Mouse (Mus musculus) CD4-positive, CD25-positive, alpha-beta regulatory T cell, adult 2 months (primary cell): ENCODE data around the gene Zmynd19.
A peak's percentile ranks its signal among the peaks of the same experiment; 100 is the strongest.
"Not testable (repeated sequence)": the region's sequence is repeated elsewhere in the genome, so short reads cannot be mapped to it uniquely, and the experiment has no call there.

ENCODE experiments used
- DNase-seq: peaks from one replicate; pipeline ENCODE4 v3.0.0-alpha.2; 2012; ENCODE audit warnings: low read depth, low spot score

Zmynd19 gene

DNA sequence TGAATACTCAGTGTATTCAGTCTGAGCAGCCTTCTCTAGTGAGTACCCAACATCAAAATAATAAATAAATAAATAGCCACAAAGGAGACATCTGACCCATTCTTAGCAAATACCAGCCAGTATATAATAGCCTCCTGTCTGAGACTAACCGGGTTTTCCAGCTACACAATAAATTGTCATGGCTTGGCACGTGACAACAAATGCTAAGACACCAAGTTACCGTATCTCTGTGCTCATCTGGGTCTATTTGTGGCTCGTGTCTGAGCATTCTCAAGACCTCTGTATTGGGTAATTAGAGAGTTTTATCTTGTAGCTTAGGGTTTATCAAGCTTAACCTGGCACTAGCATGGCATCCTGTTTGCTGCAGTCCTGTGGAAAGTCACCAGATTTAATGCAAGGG, 7.5 kb upstream of the Zmynd19 start:
- DNase-seq = no peak

- peak; percentile 76 for DNase-seq
These were observed 5.3 kb upstream of the Zmynd19 start for GRCm38 (mm10) chr2:24944304-24944703.

GRCm38 (mm10) chr2:24950189-24950535, 570 bp downstream of the Zmynd19 start:
- DNase-seq = peak; percentile 35

DNA sequence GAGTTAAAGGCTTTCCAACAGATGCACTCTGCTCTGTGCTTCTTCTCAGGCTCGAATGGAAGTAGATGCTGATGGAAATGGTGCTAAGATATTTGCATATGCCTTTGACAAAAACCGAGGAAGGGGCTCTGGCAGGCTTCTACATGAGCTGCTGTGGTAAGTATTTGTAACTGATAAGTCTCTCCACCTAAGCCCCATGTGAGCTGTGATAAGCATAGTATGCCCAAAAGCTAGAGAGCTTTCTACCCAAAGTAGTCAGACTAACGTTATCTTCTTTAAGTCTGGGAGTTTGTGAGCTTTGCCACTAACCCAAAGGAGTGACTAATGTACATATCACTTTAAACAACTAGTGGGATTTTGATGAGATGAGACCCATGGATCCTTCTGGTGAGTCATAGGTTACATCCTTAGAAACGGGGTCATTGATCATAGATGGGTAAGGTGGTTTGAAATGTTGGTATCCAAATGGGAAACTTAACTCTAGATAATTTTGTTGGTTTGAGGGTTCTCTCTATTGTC, 3.0 kb downstream of the Zmynd19 start:
- DNase-seq = no peak

- DNase-seq = peak; percentile 22
These were observed 11.3 kb downstream of the Zmynd19 start for GRCm38 (mm10) chr2:24960910-24961309.

DNA sequence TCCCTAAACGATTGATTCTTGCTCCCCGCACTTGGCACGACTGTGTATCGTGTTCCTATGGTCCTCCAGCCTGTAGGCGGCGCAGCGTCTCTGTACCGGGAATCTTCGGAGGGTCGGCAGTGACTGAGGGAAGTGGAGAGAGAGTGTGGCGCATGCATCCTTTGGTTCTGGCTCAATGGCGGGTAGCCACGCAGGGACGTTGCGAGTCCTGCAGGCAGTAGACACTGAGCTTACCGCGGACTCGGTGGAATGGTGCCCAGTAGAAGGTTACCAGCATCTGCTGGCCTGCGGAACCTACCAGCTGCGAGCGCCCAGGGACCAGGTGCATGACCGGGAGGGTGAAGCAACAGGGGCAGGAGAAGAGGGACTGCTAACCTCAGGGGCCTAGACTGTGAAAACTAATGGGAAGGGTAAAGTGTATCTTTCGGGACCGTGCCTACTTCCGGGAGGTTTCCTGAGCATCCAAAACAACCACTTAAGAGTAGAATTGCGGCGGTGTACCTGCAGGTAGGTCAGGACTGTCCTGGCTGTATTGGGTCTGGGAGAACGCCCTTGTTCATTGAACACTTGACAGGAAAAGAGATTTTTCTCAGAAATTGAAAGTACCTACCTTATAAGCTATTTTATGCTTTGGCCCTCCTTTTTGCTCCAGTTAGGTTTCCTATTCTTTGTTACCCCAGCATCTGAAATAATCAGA, 12.9 kb downstream of the Zmynd19 start, which contains the start of gene Dph7:
Gene Dph7, plus strand, starts transcription at position 97 of the 697 bp plus-strand sequence.
- DNase-seq = peak; percentile 92

GRCm38 (mm10) chr2:24970386-24970785, 20.8 kb downstream of the Zmynd19 start:
- DNase-seq = no peak

DNA sequence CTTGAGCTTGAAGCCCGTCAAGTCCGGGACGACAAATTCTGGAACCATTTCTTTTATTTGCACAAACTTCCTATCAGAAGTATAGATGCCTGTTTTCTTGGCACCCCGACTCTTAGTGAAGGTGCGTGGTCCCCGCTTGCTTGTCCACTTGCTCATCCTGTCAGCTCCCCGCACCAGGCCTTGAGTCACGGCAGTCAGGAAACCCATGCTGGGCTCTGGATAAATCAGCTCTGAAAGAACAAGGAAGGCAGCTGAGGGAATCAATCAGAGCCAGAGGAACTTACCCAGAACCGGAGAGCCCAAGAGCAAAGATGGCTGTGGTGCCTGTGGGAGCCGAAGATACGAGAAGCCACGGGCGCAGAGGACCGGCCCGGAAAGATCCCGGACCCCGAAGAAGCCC, 24.9 kb downstream of the Zmynd19 start:
- not testable (repeated sequence) for DNase-seq

- DNase-seq = peak; percentile 96
These were observed 25.5 kb downstream of the Zmynd19 start, which contains the start of gene Mrpl41 for GRCm38 (mm10) chr2:24974906-24975703. TSS of gene Mrpl41 (minus strand) at chr2:24975098.

DNA sequence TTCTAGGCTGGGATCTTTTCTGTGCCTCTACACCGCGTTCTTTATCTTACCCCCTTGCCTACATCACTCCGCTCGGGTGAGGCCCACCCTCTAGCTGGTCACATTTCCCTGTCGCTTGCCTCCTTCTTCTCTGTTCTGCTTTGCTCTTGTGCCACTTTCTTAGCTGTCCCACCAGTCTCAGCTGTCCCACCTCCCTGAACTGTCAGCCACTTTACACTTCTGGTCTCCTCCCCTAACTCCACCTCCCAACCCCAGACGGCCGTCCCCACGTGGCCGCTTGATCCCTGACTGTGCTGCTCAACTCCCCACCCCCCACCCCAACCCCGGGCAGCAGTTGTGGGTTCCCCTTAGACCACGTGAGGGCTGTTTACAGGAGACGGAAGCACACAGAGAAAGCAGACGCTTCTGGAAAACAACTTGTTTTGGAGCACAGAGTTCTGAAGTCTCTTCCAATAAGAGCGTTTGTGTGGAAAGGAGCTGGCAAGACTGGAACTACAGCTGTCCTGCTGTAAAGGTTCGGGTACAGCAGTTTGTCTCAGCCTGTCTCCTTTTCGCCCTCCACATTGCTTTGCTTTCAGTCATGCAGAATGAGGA, 26.2 kb downstream of the Zmynd19 start, which contains the start of gene Pnpla7:
Gene Pnpla7, plus strand, starts transcription at position 330 of the 594 bp plus-strand sequence.
- peak; percentile 91 for DNase-seq

- peak; percentile 12 for DNase-seq
These were observed 27.4 kb downstream of the Zmynd19 start for GRCm38 (mm10) chr2:24976960-24977359.

GRCm38 (mm10) chr2:24987762-24988161, 38.2 kb downstream of the Zmynd19 start:
- DNase-seq = no peak

- no peak for DNase-seq
These were observed 45.7 kb downstream of the Zmynd19 start for GRCm38 (mm10) chr2:24995332-24995731.

- DNase-seq = no peak
These were observed 46.9 kb downstream of the Zmynd19 start for GRCm38 (mm10) chr2:24996471-24996870.

GRCm38 (mm10) chr2:25000544-25001235, 51.1 kb downstream of the Zmynd19 start:
- peak; percentile 52 for DNase-seq

- no peak for DNase-seq
These were observed 54.6 kb downstream of the Zmynd19 start for GRCm38 (mm10) chr2:25003946-25004786.

GRCm38 (mm10) chr2:25006767-25007166, 57.2 kb downstream of the Zmynd19 start:
- no peak for DNase-seq

DNA sequence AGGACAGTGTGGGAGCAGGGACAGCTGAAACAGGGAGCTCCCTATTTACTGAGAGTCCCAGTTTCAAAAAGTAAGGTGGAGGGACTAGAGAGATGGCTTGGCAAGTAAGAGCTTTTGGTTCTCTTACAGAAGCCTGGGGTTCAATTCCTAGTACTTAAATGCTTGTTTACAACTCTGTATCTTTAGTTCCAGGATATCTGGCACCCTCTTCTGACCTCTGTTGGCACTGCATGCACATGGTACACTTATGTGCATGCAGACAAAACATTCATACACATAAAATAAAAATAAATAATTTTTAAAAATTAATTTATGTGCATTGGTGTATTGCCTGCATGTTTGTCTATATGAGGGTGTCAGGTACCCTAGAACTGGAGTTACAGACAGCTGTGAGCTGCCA, 58.7 kb downstream of the Zmynd19 start:
- DNase-seq = peak; percentile 30
